In the genomic region with DNA sequence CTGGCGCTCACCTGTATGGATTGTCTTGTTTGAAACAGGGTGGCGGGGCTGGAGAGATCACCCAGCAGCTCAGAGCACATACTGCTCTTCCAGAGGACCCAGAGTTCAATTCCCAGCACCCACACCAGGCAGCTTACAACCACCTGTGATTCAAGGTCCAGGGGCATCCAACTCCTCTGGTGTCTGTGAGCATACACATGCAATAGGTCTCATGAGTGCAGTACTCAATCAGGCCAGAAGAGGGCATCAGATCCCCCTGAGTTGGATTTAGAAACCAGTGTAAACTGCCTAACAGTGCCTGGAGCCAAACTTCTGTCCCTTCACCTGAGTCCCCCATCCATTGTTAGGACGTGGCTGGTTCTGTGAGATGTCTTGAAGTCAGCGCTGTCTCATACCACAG, we compare ENCODE assay signal across 9 mouse cellular contexts. TPM values are rescaled to one million over a fixed set of nuclear protein-coding genes. Genes with fewer than 3 reads are reported as not detected.
A peak's percentile ranks its signal among the peaks of the same experiment; 100 is the strongest.
DNase-seq lines count a peak whose midpoint lies in the region; ATAC-seq lines count a peak whose summit lies in the region.
"Had no signal": no experiment of that assay in that cellular context is flagged by ENCODE, and none has a peak within 500 bp of the region (broad histone marks: within the 10 kb centered on the region; RNA-seq: fewer than 3 reads in every experiment).

No protein-coding gene starts in this region.

- no peak overlapping the region for H3K9ac ChIP-seq in liver, embryonic 13.5 days
- H3K9ac ChIP-seq: limb, embryonic 12.5 days had no signal

- WGBS in heart, embryonic 10.5 days: 82% methylated on average over 4 of the region's 4 CpGs
- 62% methylated on average over 4 of the region's 4 CpGs for WGBS in liver, embryonic 13.5 days (ENCODE audit: insufficient replicate concordance)

- no peak overlapping the region for H3K27ac ChIP-seq in heart, embryonic 10.5 days
- no peak overlapping the region for H3K27ac ChIP-seq in liver, embryonic 13.5 days

- 0 out of 2 replicates have a peak, but pooled peaks cover 2% of the 10 kb centered on the region for H3K36me3 ChIP-seq in heart, embryonic 10.5 days
- H3K36me3 ChIP-seq in liver, embryonic 13.5 days: no peaks in the 10 kb centered on the region

- ATAC-seq in liver, embryonic 13.5 days (ENCODE audit: low read depth): no peak

- H3K4me1 ChIP-seq in heart, embryonic 10.5 days: peaks cover 26% of the 10 kb centered on the region
- H3K4me1 ChIP-seq in liver, embryonic 13.5 days (replicated peaks): peaks cover 14% of the 10 kb centered on the region

- H3K4me3 ChIP-seq in heart, embryonic 10.5 days: no peak overlapping the region
- H3K4me3 ChIP-seq in liver, embryonic 13.5 days (replicated peaks): no peak overlapping the region
- H3K4me3 ChIP-seq: limb, embryonic 12.5 days had no signal

- no peaks in the 10 kb centered on the region for H3K27me3 ChIP-seq in heart, embryonic 10.5 days (ENCODE audit: insufficient read depth, poor library complexity, severe bottlenecking)
- peaks cover 18% of the 10 kb centered on the region for H3K27me3 ChIP-seq in liver, embryonic 13.5 days
- H3K27me3 ChIP-seq: limb, embryonic 12.5 days had no signal

- intact Hi-C loops in heart, postnatal 10 days (cut with DNase I): no loop called here

- peak; percentile 60 to 69 for DNase-seq in heart, postnatal 10 days
- no peak for DNase-seq in heart, embryonic 10.5 days (ENCODE audit: low spot score)
- peak; percentile 75 for DNase-seq in right cerebral cortex, postnatal 4 days
- no peak for DNase-seq in right cerebral cortex, postnatal 25 days
- peak; percentile 27 for DNase-seq in c-Kit-negative CD71-positive TER-119-positive erythroid progenitor cells, embryonic 14.5 days (ENCODE audit: low read depth, low spot score)
- DNase-seq in liver, embryonic 13.5 days: peak; percentile 51
- DNase-seq in spleen, postnatal 14 days (ENCODE audit: low spot score in 2 of 2): peak; percentile 37 to 65
- DNase-seq in ovary, postnatal 36 days (ENCODE audit: low spot score): no peak

- H3K9me3 ChIP-seq in heart, embryonic 10.5 days: no peaks in the 10 kb centered on the region; the same call in 1 of the 2 replicates
- no peaks in the 10 kb centered on the region for H3K9me3 ChIP-seq in liver, embryonic 13.5 days (replicated peaks)
- H3K9me3 ChIP-seq: limb, embryonic 12.5 days had no signal

- no peak overlapping the region for H3K4me2 ChIP-seq in liver, embryonic 13.5 days
- H3K4me2 ChIP-seq: limb, embryonic 12.5 days had no signal

RNA-seq across cellular contexts. Expression of a gene that starts 7.2 kb away (rescaled TPM):
- total RNA-seq in heart, postnatal 10 days (2021): under 1 TPM in 1 of 2 experiments, not detected in 1; 0.22 TPM
- polyA plus RNA-seq in heart, embryonic 10.5 days (2016; fragmentation: Nextera tagmentation; extraction: Ambion mirVana): 4.6 and 9.3 TPM in 2 replicates
- polyA plus RNA-seq in liver, embryonic 13.5 days (2015; fragmentation: Nextera tagmentation; extraction: Ambion mirVana): 1.4 and 1.8 TPM in 2 replicates

RNA-seq across cellular contexts. Expression of a gene that starts 7.3 kb away (rescaled TPM):
- 10 to 100 TPM; 66.3 to 67.2 TPM for total RNA-seq in heart, postnatal 10 days (2021)
- 7.4 and 8.6 TPM in 2 replicates for polyA plus RNA-seq in heart, embryonic 10.5 days (2016; fragmentation: Nextera tagmentation; extraction: Ambion mirVana)
- polyA plus RNA-seq in liver, embryonic 13.5 days (2015; fragmentation: Nextera tagmentation; extraction: Ambion mirVana): 1.5 and 1.6 TPM in 2 replicates

RNA-seq across cellular contexts. Expression of a gene that starts 32.1 kb away (rescaled TPM):
- 10 to 100 TPM; 56.7 to 58.4 TPM for total RNA-seq in heart, postnatal 10 days (2021)
- 57.3 and 97.3 TPM in 2 replicates for polyA plus RNA-seq in heart, embryonic 10.5 days (2016; fragmentation: Nextera tagmentation; extraction: Ambion mirVana)
- polyA plus RNA-seq in liver, embryonic 13.5 days (2015; fragmentation: Nextera tagmentation; extraction: Ambion mirVana): 17.9 and 21.1 TPM in 2 replicates

Comparison
In these comparisons a context has a peak if more than half of its experiments do, and no peak if none do; other contexts are left out.
1. DNase-seq: peak in heart, postnatal 10 days (2 of 2), right cerebral cortex, postnatal 4 days (single experiment), c-Kit-negative CD71-positive TER-119-positive erythroid progenitor cells, embryonic 14.5 days (single experiment), liver, embryonic 13.5 days (single experiment) and spleen, postnatal 14 days (2 of 2); none in heart, embryonic 10.5 days (single experiment), right cerebral cortex, postnatal 25 days (single experiment) and ovary, postnatal 36 days (single experiment).